Mouse (Mus musculus) midbrain, embryonic 10.5 days (tissue): ENCODE data around the gene Mtor. TPM values are rescaled to one million over a fixed set of nuclear protein-coding genes. Genes with fewer than 3 reads are reported as not detected.

ENCODE experiments used
- DNase-seq: peaks from one replicate; pipeline ENCODE4 v3.0.0-alpha.2; 2017; ENCODE audit warnings: low spot score
- H3K27ac ChIP-seq: fragments of 300-500 bp; sonication (generic); replicated peaks from 2 replicates; pipeline ENCODE4 v1.5.1; 2016; ENCODE audit warnings: mild to moderate bottlenecking
- H3K27me3 ChIP-seq: fragments of 300-500 bp; sonication (generic); 2 replicates; pipeline ENCODE4 v1.6.1; 2016; ENCODE audit warnings: low read depth, mild to moderate bottlenecking; ENCODE audit not compliant: poor library complexity, severe bottlenecking
- H3K36me3 ChIP-seq: fragments of 300-500 bp; sonication (generic); 2 replicates; pipeline ENCODE4 v1.6.1; 2016; ENCODE audit warnings: mild to moderate bottlenecking, moderate library complexity
- H3K4me1 ChIP-seq: fragments of 300-500 bp; sonication (generic); 2 replicates; pipeline ENCODE4 v1.6.1; 2016
- H3K4me3 ChIP-seq: fragments of 300-500 bp; sonication (generic); 2 replicates; pipeline ENCODE4 v1.5.1; 2016; ENCODE audit warnings: mild to moderate bottlenecking, moderate library complexity
- H3K9me3 ChIP-seq: fragments of 300-500 bp; sonication (generic); replicated peaks from 2 replicates; pipeline ENCODE4 v1.6.1; 2016; ENCODE audit warnings: mild to moderate bottlenecking
- WGBS: fragments of 180-500 bp; shearing (Covaris S2); methylation state at CpG from one replicate; pipeline ENCODE4 v1.1.7; 2016; 5-methylcytosine and 5-hydroxymethylcytosine counted together
- polyA plus RNA-seq: library from polyadenylated mRNA; unstranded; fragments of >200 nt; fragmentation: Nextera tagmentation; extraction: Ambion mirVana; gene quantifications from 2 replicates; pipeline ENCODE4 v1.2.1, GENCODE M21; 2016

Mtor gene
- polyA plus RNA-seq: 20.8 and 25.6 TPM in 2 replicates

GRCm38 (mm10) chr4:148448179-148448852 lies at the start of gene Mtor:
TSS of gene Mtor (plus strand) at chr4:148448611.
- peaks cover 18% of the 10 kb centered on the region for H3K36me3 ChIP-seq
- WGBS: under 1% methylated on average over 56 of the region's 56 CpGs
- H3K4me3 ChIP-seq: peak within 1 kb of the TSS; percentile 99
- H3K27me3 ChIP-seq: no peaks in the 10 kb centered on the region
- H3K27ac ChIP-seq: peak within 1 kb of the TSS; percentile 90
- DNase-seq: peak; percentile 93
- H3K9me3 ChIP-seq: no peaks in the 10 kb centered on the region
- H3K4me1 ChIP-seq: peaks cover 44% of the 10 kb centered on the region

GRCm38 (mm10) chr4:148399437-148400094 lies 48.8 kb upstream of the Mtor start:
- no peak for DNase-seq
- no peaks in the 10 kb centered on the region for H3K36me3 ChIP-seq
- no peak overlapping the region for H3K4me3 ChIP-seq
- 83% methylated on average over 9 of the region's 9 CpGs for WGBS
- peaks cover 67% of the 10 kb centered on the region for H3K4me1 ChIP-seq
- peaks cover 39% of the 10 kb centered on the region for H3K27me3 ChIP-seq
- H3K27ac ChIP-seq: peak overlapping the region; percentile 82
- no peaks in the 10 kb centered on the region for H3K9me3 ChIP-seq

GRCm38 (mm10) chr4:148403402-148403801 lies 45.0 kb upstream of the Mtor start:
- no peak for DNase-seq
- peaks cover 89% of the 10 kb centered on the region for H3K4me1 ChIP-seq
- H3K4me3 ChIP-seq: no peak overlapping the region
- no peaks in the 10 kb centered on the region for H3K9me3 ChIP-seq
- H3K27me3 ChIP-seq: peaks cover 74% of the 10 kb centered on the region
- peak overlapping the region; percentile 71 for H3K27ac ChIP-seq
- WGBS: 12% methylated on average over 12 of the region's 12 CpGs
- H3K36me3 ChIP-seq: no peaks in the 10 kb centered on the region

- DNase-seq: peak; percentile 46
- H3K27me3 ChIP-seq: peaks cover 79% of the 10 kb centered on the region
- H3K4me3 ChIP-seq: peak overlapping the region; percentile 34
- peaks cover 80% of the 10 kb centered on the region for H3K4me1 ChIP-seq
- H3K27ac ChIP-seq: peak overlapping the region; percentile 63
- H3K9me3 ChIP-seq: no peaks in the 10 kb centered on the region
- H3K36me3 ChIP-seq: no peaks in the 10 kb centered on the region
- 8% methylated on average over 11 of the region's 11 CpGs for WGBS
Observed at GRCm38 (mm10) chr4:148404748-148405147, 43.7 kb upstream of the Mtor start.

- peak; percentile 55 for DNase-seq
- 18% methylated on average over 13 of the region's 13 CpGs for WGBS
- Histone ChIP-seq H3K4me3 (peak overlapping the region; percentile 34), H3K4me1 (peaks cover 75% of the 10 kb centered on the region), H3K9me3 (no peaks in the 10 kb centered on the region), H3K36me3 (no peaks in the 10 kb centered on the region), H3K27ac (peak overlapping the region; percentile 63), H3K27me3 (peaks cover 79% of the 10 kb centered on the region)
Observed at GRCm38 (mm10) chr4:148405255-148405788, 43.1 kb upstream of the Mtor start.

GRCm38 (mm10) chr4:148408256-148408975 lies 40.0 kb upstream of the Mtor start:
- Histone ChIP-seq H3K27me3 (peaks cover 51% of the 10 kb centered on the region), H3K4me1 (peaks cover 50% of the 10 kb centered on the region), H3K4me3 (no peak overlapping the region), H3K36me3 (no peaks in the 10 kb centered on the region), H3K27ac (peak overlapping the region; percentile 50; the same call in 1 of the 2 replicates), H3K9me3 (no peaks in the 10 kb centered on the region)
- no peak for DNase-seq
- 80% methylated on average over 10 of the region's 10 CpGs for WGBS

GRCm38 (mm10) chr4:148415575-148415974 lies 32.8 kb upstream of the Mtor start:
- peaks cover 19% of the 10 kb centered on the region for H3K27me3 ChIP-seq

GRCm38 (mm10) chr4:148417074-148417526 lies 31.3 kb upstream of the Mtor start:
- peaks cover 19% of the 10 kb centered on the region for H3K27me3 ChIP-seq
- H3K4me3 ChIP-seq: no peak overlapping the region
- no peak for DNase-seq
- H3K27ac ChIP-seq: peak overlapping the region; percentile 72
- H3K4me1 ChIP-seq: peaks cover 49% of the 10 kb centered on the region
- H3K36me3 ChIP-seq: no peaks in the 10 kb centered on the region
- H3K9me3 ChIP-seq: no peaks in the 10 kb centered on the region
- 28% methylated on average over 11 of the region's 11 CpGs for WGBS

More at GRCm38 (mm10) chr4:148415575-148415974, 32.8 kb upstream of the Mtor start:
- no peaks in the 10 kb centered on the region for H3K36me3 ChIP-seq
- no peaks in the 10 kb centered on the region for H3K9me3 ChIP-seq
- no peak overlapping the region; the same call in 1 of the 2 replicates for H3K27ac ChIP-seq
- 16% methylated on average over 16 of the region's 16 CpGs for WGBS
- no peak for DNase-seq
- peaks cover 49% of the 10 kb centered on the region for H3K4me1 ChIP-seq
- no peak overlapping the region for H3K4me3 ChIP-seq

GRCm38 (mm10) chr4:148417559-148417958 lies 30.9 kb upstream of the Mtor start:
- peak overlapping the region; percentile 72 for H3K27ac ChIP-seq
- WGBS: 48% methylated on average over 6 of the region's 6 CpGs
- H3K9me3 ChIP-seq: no peaks in the 10 kb centered on the region
- H3K4me1 ChIP-seq: peaks cover 49% of the 10 kb centered on the region
- no peaks in the 10 kb centered on the region for H3K36me3 ChIP-seq
- no peak for DNase-seq
- no peak overlapping the region for H3K4me3 ChIP-seq
- peaks cover 19% of the 10 kb centered on the region for H3K27me3 ChIP-seq

GRCm38 (mm10) chr4:148426950-148427850 lies 21.2 kb upstream of the Mtor start:
- WGBS: 85% methylated on average over 10 of the region's 10 CpGs
- DNase-seq: no peak
- Histone ChIP-seq H3K27me3 (no peaks in the 10 kb centered on the region), H3K9me3 (no peaks in the 10 kb centered on the region), H3K4me3 (no peak overlapping the region), H3K27ac (peak overlapping the region; percentile 7), H3K36me3 (peaks cover 5% of the 10 kb centered on the region; the same call in 1 of the 2 replicates), H3K4me1 (peaks cover 43% of the 10 kb centered on the region)

- H3K27me3 ChIP-seq: no peaks in the 10 kb centered on the region
- peak overlapping the region; percentile 7; the same call in 1 of the 2 replicates for H3K27ac ChIP-seq
- peaks cover 6% of the 10 kb centered on the region; the same call in 1 of the 2 replicates for H3K36me3 ChIP-seq
- WGBS: 82% methylated on average over 5 of the region's 5 CpGs
- no peaks in the 10 kb centered on the region for H3K9me3 ChIP-seq
- H3K4me1 ChIP-seq: peaks cover 50% of the 10 kb centered on the region
- DNase-seq: no peak
- H3K4me3 ChIP-seq: no peak overlapping the region
Observed at GRCm38 (mm10) chr4:148428544-148428943, 19.9 kb upstream of the Mtor start.
